ENCODE assay signal across 7 mouse cellular contexts in genomic region chr2:173658517-173658916, GRCm38 (mm10). TPM values are rescaled to one million over a fixed set of nuclear protein-coding genes. Genes with fewer than 3 reads are reported as not detected.
A peak's percentile ranks its signal among the peaks of the same experiment; 100 is the strongest.
DNase-seq lines count a peak whose midpoint lies in the region; ATAC-seq and TF ChIP-seq lines count a peak whose summit lies in the region.

No protein-coding gene starts in this region.

- no peak for ATAC-seq in neural tube, embryonic 11.5 days (ENCODE audit: insufficient read depth, low FRiP score, low TSS enrichment)
- ATAC-seq in forebrain, embryonic 16.5 days = no peak
- ATAC-seq in liver, embryonic 12.5 days = no peak
- no peak for ATAC-seq in stomach, postnatal 0 days (ENCODE audit: low FRiP score, low TSS enrichment)

- H3K9ac ChIP-seq in neural tube, embryonic 11.5 days (ENCODE audit: low read length) = no peak overlapping the region
- H3K9ac ChIP-seq in forebrain, embryonic 16.5 days (replicated peaks; ENCODE audit: low read depth, low read length) = no peak overlapping the region
- peak overlapping the region; percentile 73 for H3K9ac ChIP-seq in liver, embryonic 12.5 days
- peak overlapping the region; percentile 74 for H3K9ac ChIP-seq in stomach, postnatal 0 days (ENCODE audit: low read length)

- peak overlapping the region; percentile 92 for H3K4me3 ChIP-seq in neural tube, embryonic 11.5 days (ENCODE audit: low read depth, low read length)
- peak overlapping the region; percentile 93; the same call in 1 of the 2 replicates for H3K4me3 ChIP-seq in forebrain, embryonic 16.5 days (replicated peaks; ENCODE audit: low read length)
- H3K4me3 ChIP-seq in liver, embryonic 12.5 days = peak overlapping the region; percentile 97
- peak overlapping the region; percentile 100 for H3K4me3 ChIP-seq in stomach, postnatal 0 days (ENCODE audit: low read depth, low read length)

- WGBS in neural tube, embryonic 11.5 days = 89% methylated on average over 4 of the region's 4 CpGs
- 91% methylated on average over 4 of the region's 4 CpGs for WGBS in forebrain, embryonic 16.5 days
- 76% methylated on average over 4 of the region's 4 CpGs for WGBS in liver, embryonic 12.5 days (ENCODE audit: insufficient replicate concordance)
- WGBS in stomach, postnatal 0 days = 90% methylated on average over 4 of the region's 4 CpGs

- no peak overlapping the region for H3K27ac ChIP-seq in neural tube, embryonic 11.5 days (ENCODE audit: low read depth, low read length)
- no peak overlapping the region for H3K27ac ChIP-seq in forebrain, embryonic 16.5 days (ENCODE audit: low read length)
- peak overlapping the region; percentile 87 for H3K27ac ChIP-seq in liver, embryonic 12.5 days
- H3K27ac ChIP-seq in stomach, postnatal 0 days (replicated peaks) = peak overlapping the region; percentile 75

- TF ChIP-seq EP300 in stomach, postnatal 0 days (optimal IDR thresholded peaks at IDR 0.05) = no peak

- H3K4me2 ChIP-seq in neural tube, embryonic 11.5 days (ENCODE audit: low read depth) = peak overlapping the region; percentile 63
- peak overlapping the region; percentile 59; the same call in 1 of the 2 replicates for H3K4me2 ChIP-seq in forebrain, embryonic 16.5 days (ENCODE audit: low read length)
- peak overlapping the region; percentile 93 for H3K4me2 ChIP-seq in liver, embryonic 12.5 days
- peak overlapping the region; percentile 70 for H3K4me2 ChIP-seq in stomach, postnatal 0 days (replicated peaks; ENCODE audit: low read depth)

- H3K4me1 ChIP-seq in neural tube, embryonic 11.5 days (ENCODE audit: control insufficient read depth, insufficient read depth, low read length) = peaks cover 6% of the 10 kb centered on the region; the same call in 1 of the 2 replicates
- peaks cover 20% of the 10 kb centered on the region for H3K4me1 ChIP-seq in forebrain, embryonic 16.5 days (replicated peaks; ENCODE audit: control insufficient read depth, insufficient read depth, low read length)
- peaks cover 71% of the 10 kb centered on the region for H3K4me1 ChIP-seq in liver, embryonic 12.5 days
- H3K4me1 ChIP-seq in stomach, postnatal 0 days (replicated peaks; ENCODE audit: control insufficient read depth, insufficient read depth) = 0 out of 2 replicates have a peak, but pooled peaks cover 7% of the 10 kb centered on the region

- H3K27me3 ChIP-seq in neural tube, embryonic 11.5 days (ENCODE audit: control insufficient read depth, insufficient read depth, low read length) = no peaks in the 10 kb centered on the region
- no peaks in the 10 kb centered on the region for H3K27me3 ChIP-seq in forebrain, embryonic 16.5 days (replicated peaks; ENCODE audit: control insufficient read depth, insufficient read depth, low read length)
- no peaks in the 10 kb centered on the region for H3K27me3 ChIP-seq in liver, embryonic 12.5 days (replicated peaks)
- no peaks in the 10 kb centered on the region for H3K27me3 ChIP-seq in stomach, postnatal 0 days (ENCODE audit: control insufficient read depth, insufficient read depth, low read length)

- H3K36me3 ChIP-seq in neural tube, embryonic 11.5 days (ENCODE audit: control insufficient read depth, insufficient read depth, low read length) = no peaks in the 10 kb centered on the region
- peaks cover 4% of the 10 kb centered on the region; the same call in 1 of the 2 replicates for H3K36me3 ChIP-seq in forebrain, embryonic 16.5 days (ENCODE audit: control insufficient read depth, insufficient read depth)
- H3K36me3 ChIP-seq in liver, embryonic 12.5 days = peaks cover 27% of the 10 kb centered on the region
- H3K36me3 ChIP-seq in stomach, postnatal 0 days (ENCODE audit: control insufficient read depth, insufficient read depth, low read length) = peaks cover 3% of the 10 kb centered on the region; the same call in 1 of the 2 replicates

- DNase-seq in neural tube, embryonic 11.5 days (ENCODE audit: low spot score) = no peak
- DNase-seq in neural tube, embryonic 10.5 days (ENCODE audit: extremely low spot score, low spot score) = no peak
- DNase-seq in stomach, postnatal 0 days (ENCODE audit: low spot score) = no peak
- DNase-seq in cerebellum, adult 9-11 months = no peak
- no peak for DNase-seq in cerebellum, postnatal 4 days (ENCODE audit: low spot score in 2 of 2)

- no peaks in the 10 kb centered on the region for H3K9me3 ChIP-seq in neural tube, embryonic 11.5 days (ENCODE audit: control insufficient read depth, low read length)
- no peaks in the 10 kb centered on the region for H3K9me3 ChIP-seq in forebrain, embryonic 16.5 days (ENCODE audit: control insufficient read depth, low read length)
- no peaks in the 10 kb centered on the region for H3K9me3 ChIP-seq in liver, embryonic 12.5 days (replicated peaks)
- no peaks in the 10 kb centered on the region for H3K9me3 ChIP-seq in stomach, postnatal 0 days (ENCODE audit: control insufficient read depth, low read length)

- no peak for TF ChIP-seq CTCF in stomach, postnatal 0 days (IDR thresholded peaks at IDR 0.05; ENCODE audit: low read depth)

RNA-seq across cellular contexts. Expression of gene Rab22a, which starts 1.0 kb away (rescaled TPM):
- polyA plus RNA-seq in neural tube, embryonic 11.5 days (2014; fragmentation: Nextera tagmentation; extraction: Ambion mirVana) = 43.6 and 44.1 TPM in 2 replicates
- 35.0 and 37.5 TPM in 2 replicates for polyA plus RNA-seq in forebrain, embryonic 16.5 days (2015; fragmentation: Nextera tagmentation; extraction: Ambion mirVana)
- 21.5 and 25.6 TPM in 2 replicates for polyA plus RNA-seq in liver, embryonic 12.5 days (2016; fragmentation: Nextera tagmentation; extraction: Ambion mirVana)
- polyA plus RNA-seq in stomach, postnatal 0 days (2015; fragmentation: Nextera tagmentation; extraction: Ambion mirVana) = 27.1 and 29.7 TPM in 2 replicates

Comparison
In these comparisons a context has a peak if more than half of its experiments do, and no peak if none do; other contexts are left out.
1. H3K27ac ChIP-seq: peak in liver, embryonic 12.5 days (single experiment) and stomach, postnatal 0 days (single experiment); none in neural tube, embryonic 11.5 days (single experiment) and forebrain, embryonic 16.5 days (single experiment).
2. H3K9ac ChIP-seq: peak in liver, embryonic 12.5 days (single experiment) and stomach, postnatal 0 days (single experiment); none in neural tube, embryonic 11.5 days (single experiment) and forebrain, embryonic 16.5 days (single experiment).
3. Peak in every context shown above with its lines, with median percentiles within 50 percentile points of each other: H3K4me2 ChIP-seq and H3K4me3 ChIP-seq.